Mouse (Mus musculus): ENCODE results near the gene Srxn1. TPM values are rescaled to one million over a fixed set of nuclear protein-coding genes. Genes with fewer than 3 reads are reported as not detected.
A peak's percentile ranks its signal among the peaks of the same experiment; 100 is the strongest.

The Srxn1 gene
- polyA plus RNA-seq, 1 experiment from 2014 or later, result 9.7 TPM

DNA sequence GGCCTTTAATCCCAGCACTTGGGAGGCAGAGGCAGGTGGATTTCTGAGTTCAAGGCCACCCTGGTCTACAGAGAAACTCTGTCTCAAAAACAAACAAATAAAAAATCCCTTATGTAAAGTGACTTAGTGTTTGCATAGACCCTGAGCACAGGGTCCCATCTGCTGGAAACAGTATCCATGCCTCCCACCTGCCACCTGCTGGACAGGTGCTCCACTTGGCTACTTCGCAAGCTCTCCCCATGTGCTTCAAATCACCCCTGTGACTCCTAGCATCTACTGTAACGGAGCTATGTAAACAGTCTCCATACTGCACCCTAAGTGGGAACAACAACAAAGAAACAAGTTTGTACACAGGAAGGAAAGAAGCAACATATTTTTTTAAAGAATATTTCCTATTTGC lies 23.3 kb downstream of the Srxn1 start:
- H3K27ac ChIP-seq, result no peak overlapping the region
- 56% methylated on average over 2 of the region's 2 CpGs for WGBS
- no peak overlapping the region for H3K9ac ChIP-seq
- no peak overlapping the region for H3K4me3 ChIP-seq
- 0 out of 2 replicates have a peak, but pooled peaks cover 11% of the 10 kb centered on the region for H3K4me1 ChIP-seq
- no peaks in the 10 kb centered on the region for H3K27me3 ChIP-seq
- ATAC-seq (ENCODE audit: insufficient number of reproducible peaks, insufficient read depth, low FRiP score, low TSS enrichment, low read depth), result no peak
- no peaks in the 10 kb centered on the region for H3K9me3 ChIP-seq
- no peaks in the 10 kb centered on the region for H3K36me3 ChIP-seq
- no peak overlapping the region for H3K4me2 ChIP-seq

DNA sequence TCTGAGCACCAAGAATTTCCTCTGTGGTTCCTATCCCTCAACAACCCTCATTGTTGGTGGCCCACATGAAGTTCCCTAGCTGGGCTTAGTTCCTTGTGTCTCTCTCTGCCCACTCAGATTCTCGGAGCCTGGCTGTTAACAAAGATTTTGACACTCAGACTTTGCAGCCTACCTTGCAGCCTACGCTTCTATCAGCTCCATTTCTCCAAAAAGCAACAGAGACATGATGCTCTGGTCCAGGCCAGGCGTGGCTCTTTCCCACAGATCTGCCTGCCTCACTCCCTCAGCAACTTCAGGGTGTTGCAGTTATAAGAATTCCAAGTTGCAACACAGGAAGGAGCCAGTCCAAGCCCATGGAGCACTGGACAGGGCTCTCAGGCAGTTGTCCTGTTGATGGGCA lies 24.5 kb downstream of the Srxn1 start:
- H3K27me3 ChIP-seq, result no peaks in the 10 kb centered on the region
- WGBS, result 77% methylated on average over 3 of the region's 3 CpGs
- H3K4me1 ChIP-seq, result 0 out of 2 replicates have a peak, but pooled peaks cover 11% of the 10 kb centered on the region
- H3K4me3 ChIP-seq, result no peak overlapping the region
- ATAC-seq (ENCODE audit: insufficient number of reproducible peaks, insufficient read depth, low FRiP score, low TSS enrichment, low read depth), result no peak
- no peaks in the 10 kb centered on the region for H3K9me3 ChIP-seq
- no peak overlapping the region for H3K4me2 ChIP-seq
- H3K9ac ChIP-seq, result no peak overlapping the region
- H3K36me3 ChIP-seq, result no peaks in the 10 kb centered on the region
- no peak overlapping the region for H3K27ac ChIP-seq

DNA sequence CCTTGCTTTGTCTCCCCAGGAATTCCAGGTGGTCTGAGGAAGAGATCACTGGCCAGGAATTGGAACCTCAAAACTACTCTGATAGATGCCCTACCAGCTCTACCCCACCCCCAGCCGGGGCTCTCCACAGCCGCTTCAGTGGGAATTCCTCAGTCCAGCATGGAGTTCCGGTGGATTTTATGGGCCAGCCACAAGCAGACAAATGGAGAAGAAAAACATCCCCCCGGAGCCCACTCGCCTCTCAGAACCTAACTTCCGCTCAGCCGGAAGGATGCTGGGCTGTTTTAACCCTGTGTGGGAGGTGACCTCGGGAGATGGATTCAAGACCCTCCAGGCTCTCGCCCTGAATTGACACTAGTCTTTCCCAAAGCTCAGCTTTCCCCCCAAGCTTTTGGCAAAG lies 26.7 kb downstream of the Srxn1 start:
- Histone ChIP-seq H3K4me3 (no peak overlapping the region), H3K27ac (no peak overlapping the region), H3K27me3 (no peaks in the 10 kb centered on the region), H3K4me2 (no peak overlapping the region), H3K4me1 (0 out of 2 replicates have a peak, but pooled peaks cover 11% of the 10 kb centered on the region), H3K36me3 (no peaks in the 10 kb centered on the region), H3K9me3 (no peaks in the 10 kb centered on the region), H3K9ac (no peak overlapping the region)
- 45% methylated on average over 9 of the region's 9 CpGs for WGBS
- ATAC-seq (ENCODE audit: insufficient number of reproducible peaks, insufficient read depth, low FRiP score, low TSS enrichment, low read depth), result no peak

DNA sequence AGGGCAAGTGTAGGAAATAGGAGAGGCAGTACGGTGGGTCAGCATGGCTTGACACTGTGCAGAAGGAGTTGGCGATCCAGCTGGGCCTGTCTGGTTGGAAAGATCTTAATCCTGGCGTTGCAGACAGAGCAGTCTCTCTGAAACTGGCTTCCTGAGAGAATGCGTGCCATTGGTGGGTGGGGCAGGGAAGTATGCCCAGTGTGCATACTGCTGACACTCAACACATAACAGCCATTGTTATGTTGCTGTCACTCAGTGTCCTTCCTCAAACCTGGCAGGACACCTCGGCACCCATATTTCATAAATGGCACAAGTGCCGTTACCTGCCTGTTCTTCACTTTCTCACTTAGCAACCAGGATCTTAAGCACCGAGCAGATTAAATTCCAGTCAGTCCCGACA lies 27.4 kb downstream of the Srxn1 start:
- H3K27me3 ChIP-seq, result no peaks in the 10 kb centered on the region
- H3K9me3 ChIP-seq, result no peaks in the 10 kb centered on the region
- ATAC-seq (ENCODE audit: insufficient number of reproducible peaks, insufficient read depth, low FRiP score, low TSS enrichment, low read depth), result no peak
- no peak overlapping the region for H3K9ac ChIP-seq
- H3K4me1 ChIP-seq, result 0 out of 2 replicates have a peak, but pooled peaks cover 11% of the 10 kb centered on the region
- H3K4me3 ChIP-seq, result no peak overlapping the region
- H3K4me2 ChIP-seq, result no peak overlapping the region
- H3K36me3 ChIP-seq, result no peaks in the 10 kb centered on the region
- H3K27ac ChIP-seq, result no peak overlapping the region
- 63% methylated on average over 8 of the region's 8 CpGs for WGBS

DNA sequence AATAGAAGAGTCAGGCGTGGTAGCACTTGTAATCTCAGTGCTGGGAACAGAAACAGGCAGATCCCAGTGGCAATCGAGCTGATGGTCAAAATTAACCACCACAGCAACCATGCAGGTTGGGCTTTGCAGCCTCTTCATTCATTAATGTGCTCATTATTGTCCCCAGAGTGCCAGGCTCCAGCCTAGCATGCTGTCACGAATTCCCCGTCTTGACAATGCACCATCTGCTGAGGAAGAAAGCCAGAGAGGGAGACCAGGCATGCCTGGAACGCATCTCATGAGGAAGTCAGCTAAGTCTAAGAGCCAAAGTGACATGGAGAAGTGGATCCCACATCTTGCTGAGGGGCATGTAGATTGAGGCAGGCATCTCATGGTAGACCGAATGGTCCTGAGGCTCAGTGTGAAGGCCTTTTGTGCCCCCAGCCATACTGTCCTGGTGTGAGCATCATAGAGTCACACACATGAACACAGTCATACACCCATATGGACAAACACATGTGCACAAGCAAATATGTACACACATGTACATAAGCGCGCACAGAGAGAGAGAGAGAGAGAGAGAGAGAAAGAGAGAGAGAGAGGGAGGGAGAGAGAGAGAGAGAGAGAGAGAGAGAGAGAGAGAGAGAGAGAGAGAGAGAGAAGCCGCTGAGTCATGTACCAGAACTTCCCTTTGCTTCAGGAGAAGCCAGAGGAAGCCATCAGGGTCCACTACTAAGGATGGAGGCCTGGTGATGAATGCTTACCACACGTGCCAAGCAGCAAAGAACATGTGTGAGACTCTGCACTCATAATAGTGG lies 34.1 kb downstream of the Srxn1 start:
- no peak overlapping the region for H3K4me3 ChIP-seq
- no peak overlapping the region for H3K9ac ChIP-seq
- peaks cover 34% of the 10 kb centered on the region for H3K4me1 ChIP-seq
- H3K36me3 ChIP-seq, result no peaks in the 10 kb centered on the region
- H3K4me2 ChIP-seq, result no peak overlapping the region
- no peaks in the 10 kb centered on the region for H3K9me3 ChIP-seq
- H3K27ac ChIP-seq, result no peak overlapping the region
- no peak for ATAC-seq (ENCODE audit: insufficient number of reproducible peaks, insufficient read depth, low FRiP score, low TSS enrichment, low read depth)
- H3K27me3 ChIP-seq, result peaks cover 43% of the 10 kb centered on the region
- 66% methylated on average over 10 of the region's 10 CpGs for WGBS

DNA sequence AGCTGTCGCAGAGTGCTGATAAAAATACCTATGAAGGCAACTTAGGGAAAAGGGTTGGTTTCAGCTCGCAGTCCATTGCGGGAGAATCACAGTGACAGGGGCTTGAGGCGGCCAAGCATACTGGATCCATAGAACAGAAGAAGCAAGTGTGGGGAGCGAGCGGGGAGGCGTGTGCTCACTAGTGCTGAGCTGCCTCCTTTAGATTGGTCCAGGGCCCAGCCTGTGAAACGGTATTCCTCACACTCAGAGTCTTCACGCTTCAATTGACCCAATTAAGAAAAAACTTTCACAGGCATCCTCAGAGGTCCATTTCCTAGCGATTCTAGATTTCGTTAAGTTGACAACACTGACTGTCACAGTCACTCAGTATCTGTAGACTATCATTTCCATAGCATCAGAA lies 35.6 kb downstream of the Srxn1 start:
- Histone ChIP-seq H3K4me2 (no peak overlapping the region), H3K4me3 (no peak overlapping the region), H3K4me1 (peaks cover 34% of the 10 kb centered on the region), H3K9me3 (no peaks in the 10 kb centered on the region), H3K27me3 (peaks cover 58% of the 10 kb centered on the region), H3K9ac (no peak overlapping the region), H3K36me3 (no peaks in the 10 kb centered on the region), H3K27ac (no peak overlapping the region)
- WGBS, result 31% methylated on average over 11 of the region's 11 CpGs
- no peak for ATAC-seq (ENCODE audit: insufficient number of reproducible peaks, insufficient read depth, low FRiP score, low TSS enrichment, low read depth)

DNA sequence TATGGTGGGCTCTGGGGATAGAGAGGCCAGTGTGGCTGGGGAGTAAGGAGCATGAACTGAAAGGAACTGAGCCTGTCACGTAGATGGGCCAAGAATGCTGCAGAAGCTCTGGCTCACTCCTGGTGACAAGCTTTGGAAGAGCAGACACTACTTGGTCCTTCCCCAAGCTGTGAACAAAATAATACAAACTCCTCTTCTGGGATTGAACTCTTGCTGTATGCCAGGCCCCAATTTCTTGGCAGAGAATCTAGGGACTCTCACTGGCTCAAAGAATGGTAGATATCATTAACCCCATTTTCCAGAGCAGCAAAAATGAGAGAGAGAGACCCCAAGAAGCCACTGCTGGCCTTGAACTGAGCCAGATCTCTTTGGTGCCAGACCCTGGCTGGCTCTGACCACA lies 36.2 kb downstream of the Srxn1 start:
- Histone ChIP-seq H3K27me3 (peaks cover 64% of the 10 kb centered on the region), H3K4me3 (peak overlapping the region; percentile 41), H3K9me3 (no peaks in the 10 kb centered on the region), H3K27ac (no peak overlapping the region), H3K4me2 (peak overlapping the region; percentile 89), H3K9ac (no peak overlapping the region; the same call in 1 of the 2 replicates), H3K36me3 (no peaks in the 10 kb centered on the region), H3K4me1 (peaks cover 34% of the 10 kb centered on the region)
- 20% methylated on average over 1 of the region's 1 CpGs for WGBS
- ATAC-seq (ENCODE audit: insufficient number of reproducible peaks, insufficient read depth, low FRiP score, low TSS enrichment, low read depth), result no peak

DNA sequence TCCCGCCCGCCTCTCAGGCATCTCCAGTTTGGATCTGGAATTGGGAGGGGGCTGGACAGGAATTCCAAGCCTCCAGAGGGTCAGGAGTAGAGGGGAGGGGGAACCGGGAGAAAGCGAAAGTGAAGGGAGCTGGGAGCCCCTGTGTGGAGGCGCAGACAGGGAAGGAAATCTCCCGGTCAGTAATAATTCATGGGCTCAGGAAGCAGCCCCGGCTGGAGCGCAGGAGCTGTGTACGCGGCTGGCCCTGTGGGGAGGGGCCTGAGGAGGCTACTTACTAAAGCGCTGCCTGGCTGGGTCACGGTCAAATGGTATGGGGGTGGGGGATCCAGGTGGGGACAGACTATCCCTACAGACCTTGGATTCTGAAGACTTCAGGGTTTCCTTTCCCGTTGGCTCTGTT lies 36.7 kb downstream of the Srxn1 start:
- Histone ChIP-seq H3K4me3 (peak overlapping the region; percentile 41), H3K4me2 (peak overlapping the region; percentile 89), H3K27me3 (peaks cover 70% of the 10 kb centered on the region), H3K27ac (no peak overlapping the region), H3K9me3 (no peaks in the 10 kb centered on the region), H3K4me1 (peaks cover 34% of the 10 kb centered on the region), H3K36me3 (no peaks in the 10 kb centered on the region), H3K9ac (peak overlapping the region; percentile 51)
- no peak for ATAC-seq (ENCODE audit: insufficient number of reproducible peaks, insufficient read depth, low FRiP score, low TSS enrichment, low read depth)
- under 1% methylated on average over 13 of the region's 13 CpGs for WGBS

DNA sequence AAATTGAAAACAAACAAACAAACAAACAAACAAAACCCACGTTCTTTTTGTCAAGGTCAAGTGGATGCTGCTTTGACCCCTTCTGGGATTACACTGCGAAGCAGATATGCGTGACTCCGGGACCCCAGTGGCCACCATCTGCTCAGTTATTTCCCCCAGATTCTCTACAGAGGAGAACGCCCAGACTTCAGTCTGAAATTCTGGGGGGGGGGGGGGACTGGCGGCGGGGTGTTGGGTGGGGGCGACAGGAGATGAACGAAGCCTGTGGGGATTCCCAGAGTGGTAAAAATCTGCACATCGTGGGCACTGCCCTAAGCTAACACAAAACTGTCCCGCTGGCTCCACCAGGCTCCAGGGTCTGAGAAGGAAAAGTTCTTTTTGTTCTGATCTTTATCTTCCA lies 37.3 kb downstream of the Srxn1 start:
- no peak overlapping the region for H3K27ac ChIP-seq
- peaks cover 34% of the 10 kb centered on the region for H3K4me1 ChIP-seq
- peak overlapping the region; percentile 52; the same call in 1 of the 2 replicates for H3K4me3 ChIP-seq

DNA sequence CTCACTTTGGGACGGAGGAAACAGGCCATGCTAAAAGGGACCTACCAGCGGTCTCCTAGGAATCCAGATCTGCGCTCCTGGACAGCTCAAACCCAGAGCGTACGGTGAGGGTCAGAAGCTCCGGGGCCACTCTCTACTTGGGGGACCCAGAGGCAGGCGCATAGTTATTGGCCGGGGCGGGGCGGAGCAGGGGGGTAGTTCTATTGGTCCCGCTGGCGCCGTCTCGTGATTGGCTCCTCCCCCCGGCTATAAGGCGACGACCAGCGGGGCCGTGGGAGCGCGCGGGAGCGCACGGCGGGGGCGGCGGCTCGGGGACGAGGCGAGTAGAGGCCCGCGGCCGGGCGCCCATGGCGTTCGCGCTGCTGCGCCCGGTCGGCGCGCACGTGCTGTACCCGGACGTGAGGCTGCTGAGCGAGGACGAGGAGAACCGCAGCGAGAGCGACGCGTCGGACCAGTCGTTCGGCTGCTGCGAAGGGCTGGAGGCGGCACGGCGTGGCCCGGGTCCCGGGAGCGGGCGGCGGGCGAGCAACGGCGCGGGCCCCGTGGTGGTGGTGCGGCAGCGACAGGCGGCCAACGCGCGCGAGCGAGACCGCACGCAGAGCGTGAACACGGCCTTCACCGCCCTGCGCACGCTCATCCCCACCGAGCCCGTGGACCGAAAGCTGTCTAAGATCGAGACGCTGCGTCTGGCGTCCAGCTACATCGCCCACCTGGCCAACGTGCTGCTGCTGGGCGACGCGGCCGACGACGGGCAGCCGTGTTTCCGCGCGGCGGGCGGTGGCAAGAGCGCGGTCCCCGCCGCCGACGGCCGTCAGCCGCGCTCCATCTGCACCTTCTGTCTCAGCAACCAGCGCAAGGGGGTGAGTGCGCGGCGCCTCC lies 38.2 kb downstream of the Srxn1 start, which contains the start of gene Tcf15:
Tcf15 (plus strand) TSS at position 283 of the 879 bp plus-strand sequence.
- under 1% methylated on average over 118 of the region's 118 CpGs for WGBS
- H3K9ac ChIP-seq, result peak within 1 kb of the TSS; percentile 61
- H3K4me3 ChIP-seq, result peak within 1 kb of the TSS; percentile 52
- peak; percentile 57; the same call in 1 of the 2 replicates for ATAC-seq (ENCODE audit: insufficient number of reproducible peaks, insufficient read depth, low FRiP score, low TSS enrichment, low read depth)
- H3K4me2 ChIP-seq, result peak within 1 kb of the TSS; percentile 89
- no peak within 1 kb of the TSS for H3K27ac ChIP-seq
- no peaks in the 10 kb centered on the region for H3K9me3 ChIP-seq
- peaks cover 34% of the 10 kb centered on the region for H3K4me1 ChIP-seq
- H3K27me3 ChIP-seq, result peaks cover 71% of the 10 kb centered on the region
- no peaks in the 10 kb centered on the region for H3K36me3 ChIP-seq

More for the DNA sequence above, 37.3 kb downstream of the Srxn1 start:
- Histone ChIP-seq H3K9me3 (no peaks in the 10 kb centered on the region), H3K27me3 (peaks cover 71% of the 10 kb centered on the region), H3K9ac (no peak overlapping the region), H3K36me3 (no peaks in the 10 kb centered on the region), H3K4me2 (peak overlapping the region; percentile 89)
- ATAC-seq (ENCODE audit: insufficient number of reproducible peaks, insufficient read depth, low FRiP score, low TSS enrichment, low read depth), result no peak
- 2% methylated on average over 11 of the region's 11 CpGs for WGBS

DNA sequence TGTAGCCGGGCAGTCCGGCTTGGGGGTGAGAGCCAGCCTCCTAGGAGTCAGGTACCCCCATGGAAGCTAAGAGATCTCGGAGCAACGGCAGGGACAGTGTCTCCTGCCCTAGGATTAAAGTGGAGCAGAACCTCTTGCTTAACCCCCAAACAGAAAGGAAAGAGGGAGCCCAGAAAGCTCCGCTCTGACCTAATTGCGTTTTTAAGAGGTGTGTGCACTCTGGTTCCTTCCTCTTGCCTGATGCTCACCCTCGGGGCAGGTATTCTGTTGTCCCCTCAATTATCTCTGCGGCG lies 38.8 kb downstream of the Srxn1 start:
- ATAC-seq (ENCODE audit: insufficient number of reproducible peaks, insufficient read depth, low FRiP score, low TSS enrichment, low read depth), result no peak
- H3K4me1 ChIP-seq, result peaks cover 34% of the 10 kb centered on the region
- WGBS, result 12% methylated on average over 9 of the region's 9 CpGs
- peak overlapping the region; percentile 89 for H3K4me2 ChIP-seq
- H3K27ac ChIP-seq, result no peak overlapping the region
- H3K36me3 ChIP-seq, result no peaks in the 10 kb centered on the region
- peaks cover 71% of the 10 kb centered on the region for H3K27me3 ChIP-seq
- peak overlapping the region; percentile 52 for H3K4me3 ChIP-seq
- no peaks in the 10 kb centered on the region for H3K9me3 ChIP-seq
- peak overlapping the region; percentile 61 for H3K9ac ChIP-seq

All from embryonic facial prominence, embryonic 13.5 days (tissue).